Mouse (Mus musculus) induced T-regulatory cell, adult 2 months (primary cell): Measurements from ENCODE around the gene Atg14.
"Not testable (repeated sequence)": the region's sequence is repeated elsewhere in the genome, so short reads cannot be mapped to it uniquely, and the experiment has no call there.

Experiments
- DNase-seq: peaks from one replicate; pipeline ENCODE4 v3.0.0-alpha.2; 2012; ENCODE audit warnings: low read depth

Atg14 gene

DNA sequence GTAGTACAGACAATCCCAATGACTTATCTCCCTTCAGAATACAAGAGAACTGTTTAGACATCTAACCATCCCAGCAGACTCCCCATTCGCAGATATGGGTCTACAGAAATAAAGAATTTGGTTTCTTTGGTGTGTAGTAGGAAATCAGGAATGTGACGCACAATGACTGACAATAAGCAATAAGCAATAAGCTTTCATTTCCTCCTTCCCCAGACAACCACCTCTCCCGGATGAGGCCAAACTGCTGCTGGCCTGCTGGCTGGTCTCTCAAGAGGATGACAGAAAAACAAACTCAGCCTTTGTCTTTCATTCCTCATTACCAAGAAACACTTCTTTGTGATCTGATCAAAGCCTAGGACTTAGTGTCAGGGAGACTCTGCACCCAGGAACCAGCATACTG, 28.2 kb downstream of the Atg14 start:
- no peak for DNase-seq

- DNase-seq: peak; percentile 74
Observed at GRCm38 (mm10) chr14:47541325-47541948, 29.0 kb downstream of the Atg14 start.

- no peak for DNase-seq
Observed at GRCm38 (mm10) chr14:47535096-47535495, 35.4 kb downstream of the Atg14 start.

DNA sequence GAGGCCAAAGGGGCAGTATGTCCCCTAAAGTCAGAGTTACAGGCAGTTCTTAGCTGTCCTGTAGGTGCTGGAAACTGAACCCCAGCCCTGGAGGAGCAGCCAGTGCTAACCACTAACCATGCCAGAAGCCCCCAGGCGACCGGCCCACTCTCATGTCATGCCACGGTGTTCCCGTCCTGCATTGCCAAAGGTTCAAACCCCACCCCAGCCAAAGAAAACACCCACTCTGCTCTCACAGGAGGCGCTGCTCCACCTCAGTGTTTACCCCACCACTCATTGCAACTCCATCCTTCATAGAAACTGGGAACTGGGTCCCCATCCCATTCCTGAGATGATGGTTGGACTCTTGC, 36.3 kb downstream of the Atg14 start:
- DNase-seq: no peak

DNA sequence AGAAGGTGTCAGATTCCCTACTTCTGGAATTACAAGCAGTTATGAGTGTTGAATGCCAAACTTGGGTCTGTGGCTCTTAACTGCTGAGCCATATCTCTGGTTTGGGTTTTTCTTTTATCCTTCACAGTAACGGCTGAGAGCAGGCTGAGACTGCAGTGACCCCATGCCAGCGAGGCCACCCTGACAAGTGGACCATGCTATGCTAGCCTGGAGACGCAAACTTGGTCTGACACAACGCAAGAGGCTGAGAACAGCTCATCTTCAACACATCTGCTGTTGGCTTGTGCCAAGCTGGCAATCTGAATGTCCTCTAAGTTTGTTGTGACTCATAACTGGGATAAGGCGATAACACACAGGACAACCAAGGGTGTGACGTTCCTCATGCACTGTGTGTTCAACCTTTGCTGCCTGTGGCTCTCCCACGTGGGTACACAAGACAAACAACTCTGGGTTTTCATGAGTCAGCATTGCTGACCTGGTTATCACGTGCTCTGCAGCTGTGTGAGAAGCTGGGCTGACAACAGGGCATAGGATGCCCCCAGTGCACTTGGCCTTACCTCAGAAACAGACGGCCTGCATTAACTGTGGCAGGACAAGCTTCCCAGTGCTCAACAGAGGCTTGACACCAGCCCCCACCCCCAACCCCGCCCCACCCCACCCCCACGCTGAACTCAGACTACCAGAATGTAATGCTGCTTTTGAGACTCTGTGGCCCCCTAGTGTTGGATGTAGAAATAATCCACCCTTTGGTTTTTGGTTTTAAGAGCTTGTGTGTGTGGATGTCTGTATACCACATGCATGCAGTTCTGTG, 36.9 kb downstream of the Atg14 start:
- peak; percentile 82 for DNase-seq

GRCm38 (mm10) chr14:47532496-47532895, 38.0 kb downstream of the Atg14 start:
- DNase-seq: no peak

DNA sequence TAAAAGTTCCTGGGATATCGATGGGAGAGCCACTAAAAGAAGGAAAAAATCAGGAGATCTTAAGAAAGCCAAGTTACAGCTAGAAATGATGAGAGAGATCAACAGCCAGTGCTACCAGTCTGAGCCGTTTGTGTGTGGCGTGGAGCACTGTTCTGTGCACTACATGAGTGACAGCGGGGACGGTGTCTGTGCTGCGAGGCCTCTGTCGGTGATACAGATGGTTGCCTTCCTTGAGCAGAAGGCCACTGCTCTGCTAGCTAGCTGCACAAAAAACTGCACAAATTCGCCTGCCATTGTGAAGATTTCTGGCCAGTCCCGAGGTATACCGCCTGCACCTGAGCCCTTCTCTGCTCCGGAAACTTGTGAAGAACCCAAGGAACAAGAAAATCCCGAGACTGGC, 40.9 kb downstream of the Atg14 start:
- DNase-seq: not testable (repeated sequence)

DNA sequence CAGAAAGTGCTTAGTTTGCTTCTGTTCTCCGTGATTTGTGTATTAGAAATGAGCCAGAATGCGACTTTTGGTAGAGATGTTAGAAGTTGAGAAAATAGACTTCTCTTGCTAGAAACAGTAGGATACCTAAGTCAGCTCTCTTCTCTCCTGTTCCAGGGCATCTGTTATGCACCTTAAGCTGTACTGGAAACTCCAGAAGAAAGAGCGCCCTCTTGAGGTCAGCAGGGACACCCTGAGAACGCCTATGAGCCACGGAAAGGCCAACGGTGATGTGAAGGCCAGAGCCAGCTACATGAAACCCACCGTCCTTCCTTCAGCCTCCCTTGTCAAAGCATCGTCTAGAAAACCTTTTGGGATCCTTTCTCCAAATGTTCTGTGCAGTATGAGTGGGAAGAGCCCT, 41.4 kb downstream of the Atg14 start:
- peak; percentile 79 for DNase-seq

DNA sequence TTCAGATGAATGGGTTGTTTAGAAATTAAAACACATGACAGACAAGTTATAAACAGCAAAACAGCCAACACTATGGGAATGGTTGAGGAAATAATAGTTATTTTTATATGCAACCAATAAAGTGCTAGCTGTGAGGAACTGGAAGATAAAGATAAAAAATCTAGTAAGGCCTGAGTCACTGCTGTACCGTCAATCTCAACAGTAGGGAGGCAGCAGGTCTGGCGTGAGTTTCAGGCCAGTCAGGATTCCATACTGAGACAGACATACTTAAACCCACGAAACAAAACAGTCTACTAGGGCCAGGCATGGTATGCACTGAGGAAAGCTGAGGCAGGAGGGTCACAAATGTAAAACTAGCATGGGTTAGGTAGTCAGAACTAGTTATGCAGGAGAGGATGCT, 42.2 kb downstream of the Atg14 start:
- DNase-seq: no peak

- DNase-seq: no peak
Observed at GRCm38 (mm10) chr14:47527833-47528232, 42.6 kb downstream of the Atg14 start.

GRCm38 (mm10) chr14:47525861-47526260, 44.6 kb downstream of the Atg14 start:
- DNase-seq: no peak

GRCm38 (mm10) chr14:47525374-47525773, 45.1 kb downstream of the Atg14 start:
- DNase-seq: no peak

DNA sequence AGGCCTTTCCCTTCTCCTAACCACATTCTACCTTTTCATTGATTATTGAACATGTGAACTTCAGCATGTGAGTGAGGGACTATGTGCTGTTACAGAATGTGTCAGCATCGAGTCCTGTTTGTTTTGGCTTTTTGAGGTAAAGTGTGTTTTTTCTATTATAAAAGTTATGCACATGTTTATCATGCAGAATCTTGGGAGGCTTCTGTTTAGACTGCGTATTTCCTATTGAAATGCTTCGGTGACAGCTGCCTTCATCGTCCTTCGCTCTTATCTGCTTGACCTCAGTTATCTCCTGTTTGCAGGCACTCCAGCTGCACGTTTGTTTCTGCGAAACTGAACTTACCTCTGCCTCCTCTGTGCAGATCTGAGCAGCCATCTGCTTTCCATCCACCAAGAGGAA, 48.1 kb downstream of the Atg14 start:
- no peak for DNase-seq

- DNase-seq: no peak
Observed at GRCm38 (mm10) chr14:47521609-47522008, 48.8 kb downstream of the Atg14 start.

DNA sequence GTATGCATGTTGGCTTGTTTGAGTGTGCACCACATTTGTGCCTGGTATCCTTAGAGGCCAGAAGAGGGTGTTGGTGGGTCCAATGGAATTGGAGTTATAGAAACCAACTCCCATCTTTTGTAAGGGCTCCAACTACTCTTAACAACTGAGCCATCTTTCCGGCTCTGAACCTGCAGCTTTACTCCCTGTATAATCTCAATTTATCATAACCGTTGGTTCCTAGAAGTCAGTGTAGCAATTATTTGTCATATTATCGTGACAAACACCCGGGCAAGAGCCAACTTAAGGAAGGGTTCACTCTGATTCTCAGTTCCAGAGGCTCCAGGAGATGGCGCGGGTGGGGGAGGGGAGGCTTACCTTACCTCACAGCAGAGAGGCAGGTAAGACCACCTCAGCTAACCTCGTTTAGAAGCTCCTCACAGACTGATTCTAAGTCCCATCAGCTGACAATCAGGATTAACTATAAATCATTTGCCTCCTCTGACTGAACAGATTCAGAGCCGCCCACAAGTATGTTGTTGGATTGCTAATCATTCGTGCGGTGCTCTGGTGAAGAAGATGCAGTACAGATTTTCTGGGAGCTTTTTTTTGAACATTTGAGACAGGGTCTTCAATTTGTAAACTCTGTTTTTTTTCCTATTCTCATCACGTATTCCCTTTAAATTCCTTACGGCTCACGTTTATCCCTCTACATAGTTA, 49.5 kb downstream of the Atg14 start:
- no peak for DNase-seq

DNA sequence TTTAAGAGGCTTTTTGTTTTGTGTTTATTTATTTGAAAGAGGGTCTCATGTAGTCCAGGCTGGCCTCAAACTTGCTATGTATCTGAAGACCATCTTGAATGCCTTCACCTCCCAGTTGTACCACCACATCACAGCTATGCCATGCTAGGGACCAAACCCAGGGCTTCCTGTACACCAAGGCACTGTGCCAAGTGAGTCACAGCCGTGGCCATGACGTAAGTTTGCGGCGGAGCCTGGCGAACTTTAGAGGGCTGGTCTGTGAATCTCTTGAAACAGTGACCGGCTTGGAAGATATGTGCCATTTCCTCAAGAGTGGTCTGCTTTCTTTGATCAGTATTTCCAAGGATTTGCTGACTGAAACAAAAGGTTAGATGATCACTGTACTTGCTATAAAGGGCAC, 51.8 kb downstream of the Atg14 start:
- DNase-seq: peak; percentile 44

DNA sequence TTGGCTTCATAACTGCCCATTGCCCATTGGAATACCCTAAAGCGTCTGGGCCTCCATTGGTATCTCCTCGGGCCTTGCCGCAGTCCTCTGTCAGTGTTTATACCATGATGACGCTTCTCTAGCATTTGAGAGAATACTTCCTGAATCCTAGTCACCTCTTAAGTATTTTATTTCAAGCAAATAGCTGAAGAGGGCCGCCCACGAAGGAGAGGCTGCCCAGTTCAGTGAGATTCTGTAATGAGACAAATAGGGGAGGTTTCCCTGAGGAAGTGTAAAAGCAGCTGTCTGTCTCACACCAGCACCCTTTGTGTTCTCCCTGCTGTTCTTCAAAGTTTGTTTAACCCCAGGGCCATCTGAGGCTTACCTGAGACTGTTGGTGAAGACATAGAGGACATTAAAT, 53.7 kb downstream of the Atg14 start:
- no peak for DNase-seq

DNA sequence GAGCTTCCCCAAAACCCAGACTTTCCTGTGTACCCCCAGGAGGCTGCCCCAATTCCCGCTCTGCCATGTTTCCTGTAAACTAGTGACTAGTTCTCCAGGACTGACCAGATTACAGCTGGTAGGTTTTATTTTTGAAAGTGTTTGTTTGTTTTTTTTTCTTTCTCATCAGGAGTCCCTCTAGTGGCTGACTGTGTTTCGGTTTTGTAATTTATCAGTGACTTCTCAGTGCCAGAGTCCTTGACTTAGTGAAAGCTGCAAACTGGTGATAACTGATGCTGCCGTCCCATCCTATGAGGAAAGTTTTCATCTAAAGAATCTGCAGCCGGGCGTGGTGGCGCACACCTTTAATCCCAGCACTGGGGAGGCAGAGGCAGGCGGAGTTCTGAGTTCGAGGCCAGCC, 54.8 kb downstream of the Atg14 start:
- DNase-seq: peak; percentile 60

- DNase-seq: peak; percentile 51
Observed at GRCm38 (mm10) chr14:47514816-47515453, 55.5 kb downstream of the Atg14 start.

DNA sequence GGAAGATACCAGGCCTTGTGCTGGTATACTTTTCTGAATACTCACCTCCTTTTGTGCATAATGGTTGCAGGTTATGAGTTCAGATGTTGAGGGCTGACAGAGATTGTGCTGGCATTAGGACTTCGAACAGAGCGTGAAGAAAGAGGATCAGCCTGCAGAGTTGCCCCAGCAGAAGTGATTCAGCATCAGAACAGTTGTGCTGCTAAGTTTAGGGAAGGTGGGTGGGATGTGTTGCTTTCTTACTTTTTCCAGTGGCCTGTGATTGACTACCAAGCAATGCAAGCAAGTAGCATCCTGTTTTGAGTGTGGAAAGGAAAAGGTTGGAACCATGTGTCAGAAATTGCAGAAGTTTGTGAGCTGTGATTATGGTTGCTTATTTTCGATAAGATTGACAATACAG, 56.8 kb downstream of the Atg14 start:
- no peak for DNase-seq

- DNase-seq: no peak
Observed at GRCm38 (mm10) chr14:47510244-47510643, 60.2 kb downstream of the Atg14 start.

- DNase-seq: no peak
Observed at GRCm38 (mm10) chr14:47508035-47508434, 62.4 kb downstream of the Atg14 start.

DNA sequence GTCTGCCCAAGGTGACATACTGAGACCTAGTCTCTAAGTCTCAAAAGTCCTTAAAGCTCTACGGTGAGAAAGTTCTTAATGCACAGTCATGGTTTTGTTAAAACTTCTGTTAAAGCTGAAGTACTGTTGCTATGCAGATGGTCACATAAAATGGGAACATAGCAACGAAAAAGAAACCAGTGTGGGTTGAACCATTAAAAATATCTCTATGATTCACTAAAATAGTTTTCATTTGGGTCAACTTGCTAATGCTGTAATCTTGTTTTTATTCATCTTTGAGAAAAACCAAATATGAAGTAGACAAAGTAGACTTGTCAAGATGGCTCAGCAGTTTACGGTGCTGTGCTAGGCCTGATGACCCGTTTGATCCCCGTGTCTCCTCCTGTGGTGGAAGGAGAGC, 63.8 kb downstream of the Atg14 start:
- no peak for DNase-seq
